Mouse (Mus musculus): Measurements from ENCODE around the gene Pan3. TPM values are rescaled to one million over a fixed set of nuclear protein-coding genes. Genes with fewer than 3 reads are reported as not detected.
"Not testable (repeated sequence)": the region's sequence is repeated elsewhere in the genome, so short reads cannot be mapped to it uniquely, and the experiment has no call there.

Gene Pan3
- polyA plus RNA-seq, 1 experiment from 2014 or later: 71.9 TPM

DNA sequence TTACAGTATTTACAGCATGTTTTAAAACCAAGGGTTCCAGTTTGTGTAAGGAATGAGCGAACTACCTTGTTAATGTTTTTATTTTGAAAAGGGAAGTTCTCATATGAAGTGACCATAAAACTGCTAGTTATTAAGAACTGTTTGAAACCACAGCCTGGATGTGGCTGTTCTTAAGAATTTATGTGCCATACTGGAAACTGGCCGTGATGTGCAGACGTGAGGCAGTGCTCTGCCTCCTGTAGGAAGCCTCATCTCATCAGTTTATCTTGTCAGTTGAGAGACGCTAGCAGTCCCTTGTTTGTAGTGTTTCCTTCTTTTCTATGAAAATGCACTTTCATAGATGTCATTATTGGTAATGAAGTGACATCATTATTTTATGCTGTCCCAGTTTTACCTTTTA, 109.9 kb downstream of the Pan3 start:
- peaks cover 35% of the 10 kb centered on the region for H3K36me3 ChIP-seq
- 91% methylated on average over 4 of the region's 4 CpGs for WGBS

DNA sequence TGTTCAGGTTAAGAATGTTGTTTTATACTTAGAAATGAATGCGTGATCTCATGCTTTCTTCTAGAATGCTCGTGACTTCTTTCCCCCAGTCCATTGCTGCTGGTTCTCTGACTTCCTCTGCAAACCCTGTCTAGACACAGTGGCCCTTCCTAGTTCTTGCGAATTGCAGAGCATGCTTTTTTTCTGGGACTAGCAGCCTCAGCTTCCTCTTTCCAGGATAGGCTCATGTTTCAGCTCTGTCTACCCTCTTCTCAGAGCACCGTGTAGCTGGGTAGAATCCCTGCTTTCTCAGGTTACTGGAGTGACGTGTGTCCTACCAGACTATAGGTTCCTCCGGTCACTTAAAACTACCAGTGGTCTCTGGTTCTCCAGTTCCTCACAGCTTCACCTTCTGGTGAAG, 112.3 kb downstream of the Pan3 start:
- H3K4me3 ChIP-seq: no peak overlapping the region
- H3K4me2 ChIP-seq (replicated peaks): no peak overlapping the region
- ATAC-seq (replicated peaks): no peak
- no peaks in the 10 kb centered on the region for H3K4me1 ChIP-seq
- H3K36me3 ChIP-seq: peaks cover 40% of the 10 kb centered on the region
- H3K27me3 ChIP-seq: no peaks in the 10 kb centered on the region
- no peak overlapping the region for H3K9ac ChIP-seq (replicated peaks)
- H3K9me3 ChIP-seq: no peaks in the 10 kb centered on the region
- H3K27ac ChIP-seq (replicated peaks): no peak overlapping the region
- 91% methylated on average over 6 of the region's 6 CpGs for WGBS

More for the DNA sequence above, 109.9 kb downstream of the Pan3 start:
- no peak for ATAC-seq (replicated peaks)
- Histone ChIP-seq H3K4me2 (replicated peaks) (no peak overlapping the region), H3K9me3 (no peaks in the 10 kb centered on the region), H3K4me3 (no peak overlapping the region), H3K9ac (replicated peaks) (no peak overlapping the region), H3K4me1 (no peaks in the 10 kb centered on the region), H3K27ac (replicated peaks) (no peak overlapping the region), H3K27me3 (no peaks in the 10 kb centered on the region)

DNA sequence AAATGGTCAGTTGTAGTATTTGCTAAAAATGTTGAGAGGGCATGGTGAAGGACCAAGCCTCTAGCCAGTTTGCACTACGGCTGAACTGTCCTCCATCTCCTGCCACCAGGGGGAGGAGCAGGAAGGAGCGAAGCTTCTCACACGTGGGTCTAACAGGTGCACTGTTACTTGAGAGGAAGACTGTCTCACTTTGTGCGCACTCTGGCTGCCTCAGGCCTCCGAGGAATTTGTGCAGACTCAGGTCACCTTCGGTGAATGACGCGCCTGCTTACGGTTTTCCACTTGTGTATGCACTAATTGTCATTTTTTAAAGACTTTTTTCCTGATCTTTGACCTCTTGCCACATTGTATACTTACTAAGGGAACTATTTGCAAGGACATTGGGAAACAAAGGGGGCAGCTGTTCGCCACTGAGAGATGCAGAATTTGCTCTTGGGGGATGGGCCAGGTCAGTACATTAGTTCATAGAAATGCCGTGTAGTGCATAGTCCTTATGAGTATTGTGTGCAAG, 115.8 kb downstream of the Pan3 start:
- ATAC-seq (replicated peaks): no peak
- 68% methylated on average over 11 of the region's 11 CpGs for WGBS
- no peaks in the 10 kb centered on the region for H3K4me1 ChIP-seq
- no peak overlapping the region for H3K4me3 ChIP-seq
- no peak overlapping the region for H3K27ac ChIP-seq (replicated peaks)
- H3K9me3 ChIP-seq: no peaks in the 10 kb centered on the region
- no peak overlapping the region for H3K4me2 ChIP-seq (replicated peaks)
- H3K36me3 ChIP-seq: peaks cover 46% of the 10 kb centered on the region
- no peaks in the 10 kb centered on the region for H3K27me3 ChIP-seq
- no peak overlapping the region for H3K9ac ChIP-seq (replicated peaks)

DNA sequence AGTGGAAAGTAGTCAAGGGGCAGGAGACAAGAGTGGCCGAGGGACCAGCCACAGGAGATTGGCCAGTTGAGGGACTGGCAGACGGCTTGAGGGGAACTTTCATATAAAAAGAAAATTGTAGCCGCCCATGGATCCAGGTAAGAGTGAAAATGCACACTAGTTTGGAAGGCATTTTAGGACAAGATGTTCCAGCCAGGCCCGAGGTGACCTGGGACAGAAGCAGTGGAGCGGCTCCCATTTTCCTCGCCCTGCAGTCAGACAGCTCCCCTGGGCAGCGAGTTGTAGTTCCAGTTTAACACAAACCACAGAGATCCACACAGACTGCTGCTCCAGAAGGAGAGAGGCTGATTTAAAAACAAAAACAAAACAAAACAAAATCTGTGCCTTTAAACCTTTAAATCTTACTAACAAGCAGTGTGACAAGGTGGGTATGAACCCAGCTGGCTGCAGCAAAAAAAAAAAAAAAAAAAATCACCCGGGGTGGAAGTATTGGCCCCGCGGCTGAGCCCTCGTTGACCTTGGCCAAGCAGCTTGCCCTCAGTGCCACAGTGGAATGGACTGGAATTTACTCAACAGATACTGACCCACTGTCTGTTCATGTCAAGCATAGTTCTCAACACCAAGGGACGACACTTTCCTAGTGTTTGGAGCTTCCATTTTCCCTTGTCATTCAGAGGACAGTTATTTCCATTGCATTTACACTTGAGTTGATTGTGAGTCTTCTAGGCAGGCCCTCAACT, 119.2 kb downstream of the Pan3 start:
- no peak overlapping the region for H3K27ac ChIP-seq (replicated peaks)
- no peak overlapping the region for H3K4me3 ChIP-seq
- no peak overlapping the region for H3K4me2 ChIP-seq (replicated peaks)
- no peaks in the 10 kb centered on the region for H3K27me3 ChIP-seq
- no peak for ATAC-seq (replicated peaks)
- H3K4me1 ChIP-seq: no peaks in the 10 kb centered on the region
- no peak overlapping the region for H3K9ac ChIP-seq (replicated peaks)
- H3K9me3 ChIP-seq: no peaks in the 10 kb centered on the region
- H3K36me3 ChIP-seq: peaks cover 34% of the 10 kb centered on the region
- 89% methylated on average over 12 of the region's 12 CpGs for WGBS

DNA sequence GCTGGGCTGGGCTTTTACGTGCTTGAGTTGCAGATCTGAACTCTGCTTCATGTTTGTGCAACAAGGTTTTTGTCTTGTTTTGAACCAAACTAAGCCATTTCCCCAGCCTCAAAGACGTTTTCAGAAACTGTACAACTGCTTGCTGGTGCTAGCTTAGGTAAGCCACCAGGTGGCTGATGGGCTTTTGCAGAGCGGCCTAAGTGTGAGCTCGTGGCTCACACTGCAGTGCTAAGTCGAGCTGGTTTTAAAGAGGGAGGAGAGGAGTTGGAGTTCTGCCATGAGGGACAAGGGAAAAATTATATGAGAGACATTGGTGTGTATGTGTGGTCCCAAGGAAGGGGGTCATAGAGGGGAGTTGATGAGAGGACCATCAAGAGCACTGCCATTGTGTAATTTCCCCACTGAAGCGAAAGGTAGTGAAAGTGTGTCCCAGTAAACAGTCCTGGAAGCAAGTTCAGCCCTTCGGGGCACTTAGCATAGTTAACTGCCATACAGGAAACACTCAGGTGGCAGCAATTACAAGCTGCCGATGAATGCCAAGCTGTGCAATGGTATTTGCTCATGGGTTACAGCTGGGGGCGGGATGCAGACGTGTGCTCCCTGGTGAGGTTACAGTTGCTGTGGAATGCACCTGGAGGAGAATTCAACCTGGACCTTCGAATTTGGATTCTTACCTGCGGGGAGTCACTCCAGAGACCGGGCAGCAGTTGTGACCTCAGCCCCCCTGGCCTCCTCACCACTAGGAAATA, 122.1 kb downstream of the Pan3 start:
- Histone ChIP-seq H3K27me3 (no peaks in the 10 kb centered on the region), H3K4me3 (no peak overlapping the region), H3K9me3 (no peaks in the 10 kb centered on the region), H3K4me2 (replicated peaks) (no peak overlapping the region), H3K4me1 (no peaks in the 10 kb centered on the region), H3K9ac (replicated peaks) (no peak overlapping the region), H3K27ac (replicated peaks) (no peak overlapping the region), H3K36me3 (peaks cover 23% of the 10 kb centered on the region)
- WGBS: 86% methylated on average over 13 of the region's 13 CpGs
- no peak for ATAC-seq (replicated peaks)

DNA sequence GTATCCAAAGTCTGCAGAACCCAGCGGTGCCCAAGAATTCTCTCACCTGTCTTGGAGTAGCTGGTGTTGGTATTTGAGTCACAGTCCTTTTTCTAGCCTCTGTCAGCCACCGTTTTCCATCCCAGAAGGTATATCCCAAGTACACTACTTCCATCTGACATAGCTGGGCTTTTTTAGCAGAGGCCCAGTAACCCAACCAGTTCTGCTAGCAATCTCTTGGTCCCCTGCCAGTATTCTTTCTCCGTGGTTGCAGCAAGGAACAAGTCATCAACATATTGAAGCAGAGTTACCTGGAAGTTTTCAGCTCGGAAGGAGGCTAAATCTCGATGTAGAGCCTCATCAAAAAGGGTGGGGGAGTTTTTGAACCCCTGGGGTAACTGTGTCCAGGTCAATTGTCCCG, 127.7 kb downstream of the Pan3 start:
- not testable (repeated sequence) for H3K4me3 ChIP-seq; H3K4me1 ChIP-seq; H3K9me3 ChIP-seq; ATAC-seq (replicated peaks); H3K27ac ChIP-seq (replicated peaks); H3K36me3 ChIP-seq; H3K4me2 ChIP-seq (replicated peaks); H3K9ac ChIP-seq (replicated peaks); H3K27me3 ChIP-seq
- 76% methylated on average over 6 of the region's 6 CpGs for WGBS

DNA sequence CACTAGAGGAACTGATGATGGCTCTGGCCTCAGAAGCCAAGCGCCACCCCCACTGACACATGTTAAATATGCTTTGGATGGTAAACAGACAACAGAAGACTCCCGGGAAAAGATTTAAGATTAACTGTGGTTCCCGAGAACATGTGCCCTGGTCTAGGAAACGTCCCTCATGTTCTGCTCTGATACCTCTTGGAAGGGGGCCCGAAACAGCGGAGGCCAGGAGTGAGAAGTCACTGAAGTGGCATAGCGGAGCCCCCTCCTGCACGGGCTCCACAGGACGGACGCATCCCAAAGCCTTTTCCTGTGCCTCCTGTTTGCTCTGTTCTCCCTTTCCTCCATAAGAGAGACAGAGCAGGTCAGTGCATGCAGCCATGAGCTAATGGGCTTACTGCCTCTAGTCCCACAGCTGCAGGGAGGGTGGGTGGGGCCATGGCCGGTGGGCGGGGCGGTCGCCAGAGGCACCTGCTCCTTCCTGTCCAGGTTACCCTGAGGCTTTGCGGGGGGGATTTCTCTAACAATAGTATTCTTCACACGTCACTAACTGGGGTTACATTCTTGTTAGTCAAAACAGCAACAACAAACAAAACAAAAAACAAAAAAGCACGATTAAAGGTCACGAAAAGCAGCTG, 133.7 kb downstream of the Pan3 start:
- Histone ChIP-seq H3K9ac (replicated peaks) (no peak overlapping the region), H3K4me2 (replicated peaks) (peak overlapping the region; percentile 15; the same call in 1 of the 2 replicates), H3K4me3 (no peak overlapping the region), H3K27me3 (no peaks in the 10 kb centered on the region), H3K4me1 (no peaks in the 10 kb centered on the region), H3K27ac (replicated peaks) (no peak overlapping the region), H3K9me3 (no peaks in the 10 kb centered on the region), H3K36me3 (no peaks in the 10 kb centered on the region)
- ATAC-seq (replicated peaks): no peak
- 41% methylated on average over 18 of the region's 18 CpGs for WGBS

DNA sequence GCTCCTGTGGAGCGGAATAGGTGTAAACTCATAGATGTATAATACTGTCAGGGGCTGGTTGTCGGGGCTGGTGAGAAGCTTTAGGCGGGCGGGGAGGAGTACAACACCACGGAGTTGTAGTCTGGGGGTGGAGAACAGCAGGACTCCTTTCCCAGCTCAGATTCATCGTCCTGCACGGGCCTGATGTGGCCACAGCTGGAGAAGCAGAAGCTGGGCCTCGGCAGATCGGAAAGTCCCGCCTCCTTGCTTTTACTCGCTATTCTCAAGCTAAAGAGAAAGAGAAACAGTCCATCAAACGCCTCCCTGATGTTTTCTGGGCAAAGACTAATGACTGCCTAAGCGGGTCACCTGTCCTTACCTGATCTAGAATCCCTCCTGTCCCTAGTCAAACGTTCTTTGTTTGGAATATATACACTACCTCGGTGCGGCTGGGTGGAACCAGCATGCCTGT, 134.2 kb downstream of the Pan3 start:
- no peaks in the 10 kb centered on the region for H3K27me3 ChIP-seq
- no peaks in the 10 kb centered on the region for H3K4me1 ChIP-seq
- no peaks in the 10 kb centered on the region for H3K9me3 ChIP-seq
- no peak for ATAC-seq (replicated peaks)
- H3K27ac ChIP-seq (replicated peaks): no peak overlapping the region
- no peak overlapping the region for H3K4me3 ChIP-seq
- WGBS: 21% methylated on average over 16 of the region's 16 CpGs
- no peaks in the 10 kb centered on the region for H3K36me3 ChIP-seq
- H3K4me2 ChIP-seq (replicated peaks): peak overlapping the region; percentile 15; the same call in 1 of the 2 replicates
- H3K9ac ChIP-seq (replicated peaks): no peak overlapping the region

DNA sequence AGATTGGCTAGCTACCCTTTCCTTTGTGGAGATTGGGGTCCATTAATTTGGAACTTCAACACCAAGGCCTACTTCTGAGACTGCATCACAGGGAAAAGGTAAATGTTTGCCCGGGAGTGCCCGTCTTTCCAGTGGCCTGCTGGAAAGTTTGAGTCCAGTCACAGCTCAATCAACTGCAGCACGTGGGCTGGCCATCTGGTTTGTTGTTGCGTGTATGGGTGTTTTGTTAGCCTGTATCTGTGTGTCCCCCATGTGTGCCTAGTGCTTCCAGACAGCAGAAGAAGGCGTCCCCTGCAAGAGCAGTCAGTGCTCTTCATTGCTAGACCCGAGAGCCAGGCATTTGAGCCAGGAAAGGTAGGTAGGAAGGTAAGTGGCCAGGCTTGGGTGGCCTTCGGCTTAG, 135.5 kb downstream of the Pan3 start:
- no peak overlapping the region for H3K4me2 ChIP-seq (replicated peaks)
- 81% methylated on average over 7 of the region's 7 CpGs for WGBS
- H3K27ac ChIP-seq (replicated peaks): no peak overlapping the region
- no peak overlapping the region for H3K4me3 ChIP-seq
- H3K9me3 ChIP-seq: no peaks in the 10 kb centered on the region
- ATAC-seq (replicated peaks): no peak
- no peaks in the 10 kb centered on the region for H3K36me3 ChIP-seq
- H3K9ac ChIP-seq (replicated peaks): no peak overlapping the region
- no peaks in the 10 kb centered on the region for H3K27me3 ChIP-seq
- H3K4me1 ChIP-seq: no peaks in the 10 kb centered on the region

DNA sequence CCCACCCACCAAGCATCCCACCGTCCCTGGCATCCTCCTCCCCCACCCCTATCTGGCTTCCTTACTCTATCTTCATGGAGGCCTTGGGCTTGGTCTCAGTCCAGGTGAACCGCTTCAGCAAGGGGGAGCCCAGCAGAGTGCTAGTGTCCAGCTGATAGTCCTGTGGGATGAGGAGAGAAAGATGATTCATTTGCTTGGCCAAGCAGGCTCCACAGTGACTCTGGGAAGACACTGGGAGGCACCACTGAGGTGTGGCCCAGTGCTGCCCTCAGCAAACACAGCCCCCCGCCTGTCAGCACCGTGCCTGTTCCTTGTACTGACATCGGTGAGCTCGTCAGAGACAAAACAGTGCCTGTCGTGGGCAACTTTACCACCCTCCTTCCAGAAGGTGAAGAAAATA, 136.4 kb downstream of the Pan3 start:
- no peaks in the 10 kb centered on the region for H3K27me3 ChIP-seq
- H3K4me1 ChIP-seq: no peaks in the 10 kb centered on the region
- H3K27ac ChIP-seq (replicated peaks): no peak overlapping the region
- H3K4me3 ChIP-seq: no peak overlapping the region
- H3K9ac ChIP-seq (replicated peaks): no peak overlapping the region
- H3K9me3 ChIP-seq: no peaks in the 10 kb centered on the region
- 72% methylated on average over 7 of the region's 7 CpGs for WGBS
- H3K36me3 ChIP-seq: no peaks in the 10 kb centered on the region
- no peak overlapping the region for H3K4me2 ChIP-seq (replicated peaks)
- no peak for ATAC-seq (replicated peaks)

DNA sequence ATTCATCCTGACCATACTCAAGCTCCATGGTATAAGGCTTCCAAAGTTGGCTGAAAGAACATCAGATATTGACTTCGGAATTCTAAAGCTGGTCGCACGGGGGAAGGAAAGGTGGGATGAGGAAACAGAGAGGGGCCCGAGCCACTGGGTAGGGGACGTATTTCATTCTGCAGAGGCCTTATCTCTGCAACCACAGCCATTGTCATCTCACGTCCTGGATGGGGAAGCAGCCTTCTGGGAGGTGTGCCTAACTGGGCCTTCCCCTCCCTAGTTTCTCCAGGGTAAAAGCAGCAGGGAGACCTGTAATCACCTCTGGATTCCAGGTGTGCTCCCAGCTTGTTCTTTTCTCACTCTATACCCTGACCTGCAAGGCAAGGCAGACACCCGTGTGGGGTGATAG, 142.7 kb downstream of the Pan3 start:
- Histone ChIP-seq H3K27me3 (no peaks in the 10 kb centered on the region), H3K9ac (replicated peaks) (no peak overlapping the region), H3K9me3 (no peaks in the 10 kb centered on the region), H3K4me2 (replicated peaks) (no peak overlapping the region), H3K36me3 (no peaks in the 10 kb centered on the region), H3K4me1 (no peaks in the 10 kb centered on the region), H3K4me3 (no peak overlapping the region), H3K27ac (replicated peaks) (no peak overlapping the region)
- 88% methylated on average over 7 of the region's 7 CpGs for WGBS
- no peak for ATAC-seq (replicated peaks)

DNA sequence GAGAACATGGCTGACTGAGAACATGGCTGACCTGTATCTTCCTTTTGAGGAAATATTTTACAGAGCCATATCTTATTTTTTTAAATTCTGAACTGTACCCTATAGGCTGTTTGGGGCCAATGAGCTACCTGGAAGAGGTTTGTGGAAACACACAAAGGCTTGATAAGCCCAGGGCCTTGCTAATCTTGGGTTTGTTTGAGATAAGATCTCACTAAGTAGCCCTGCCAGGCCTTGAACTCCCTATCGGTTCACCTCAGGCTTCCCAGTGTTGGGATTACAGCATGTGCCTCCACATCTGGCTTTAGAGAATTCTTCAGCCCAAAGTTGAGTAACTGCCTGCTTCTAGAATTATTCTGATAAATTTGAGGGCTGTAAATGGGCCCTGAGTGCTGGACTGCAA, 143.6 kb downstream of the Pan3 start:
- Histone ChIP-seq H3K36me3 (no peaks in the 10 kb centered on the region), H3K9ac (replicated peaks) (no peak overlapping the region), H3K27me3 (no peaks in the 10 kb centered on the region), H3K27ac (replicated peaks) (no peak overlapping the region), H3K4me2 (replicated peaks) (no peak overlapping the region), H3K4me3 (no peak overlapping the region), H3K4me1 (no peaks in the 10 kb centered on the region), H3K9me3 (no peaks in the 10 kb centered on the region)
- ATAC-seq (replicated peaks): no peak
- whole genome bisulfite sequencing: 93% methylated on average over 1 of the region's 1 CpGs
